Mouse (Mus musculus): ENCODE measurements around the gene Slit3. TPM values are rescaled to one million over a fixed set of nuclear protein-coding genes. Genes with fewer than 3 reads are reported as not detected.

The Slit3 gene
- polyA plus RNA-seq, 1 experiment from 2014 or later = 14.3 TPM

- Histone ChIP-seq H3K27ac (no peak overlapping the region), H3K4me1 (replicated peaks; ENCODE audit: control insufficient read depth, insufficient read depth, low read length) (peaks cover 29% of the 10 kb centered on the region), H3K4me3 (replicated peaks; ENCODE audit: low read length) (no peak overlapping the region), H3K9me3 (ENCODE audit: control insufficient read depth, low read length) (no peaks in the 10 kb centered on the region), H3K36me3 (replicated peaks; ENCODE audit: control insufficient read depth, insufficient read depth) (no peaks in the 10 kb centered on the region), H3K4me2 (replicated peaks) (peak overlapping the region; percentile 28), H3K9ac (no peak overlapping the region), H3K27me3 (ENCODE audit: control insufficient read depth, insufficient read depth, low read length) (0 out of 2 replicates have a peak, but pooled peaks cover 4% of the 10 kb centered on the region)
- DNase-seq (ENCODE audit: low spot score) = peak; percentile 48
- ATAC-seq (ENCODE audit: low FRiP score) = peak; percentile 34; the same call in 1 of the 2 replicates
- 21% methylated on average over 10 of the region's 10 CpGs for WGBS
These were observed 82.6 kb downstream of the Slit3 start for GRCm38 (mm10) chr11:35203673-35204072.

DNA sequence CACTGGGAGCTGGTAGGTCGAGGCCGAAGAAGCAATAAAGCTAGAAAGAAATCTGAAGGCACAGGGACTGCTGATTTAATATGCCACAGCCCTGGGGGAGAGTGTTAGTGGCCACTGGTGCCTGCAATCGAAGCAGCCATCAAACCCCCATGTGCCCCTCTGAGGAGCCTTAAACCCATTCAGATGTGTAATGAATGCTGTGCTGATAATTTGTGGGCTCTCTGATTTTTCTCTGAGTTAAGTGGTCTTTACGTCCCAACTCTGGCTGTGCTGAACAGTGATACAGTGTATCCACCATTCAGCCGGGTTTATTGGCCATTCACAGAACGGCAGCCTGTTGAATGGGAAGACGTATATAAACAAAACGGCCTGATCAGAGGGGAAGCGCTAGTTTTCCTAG is 83.1 kb downstream of the Slit3 start:
- Histone ChIP-seq H3K4me2 (replicated peaks) (peak overlapping the region; percentile 28), H3K4me3 (replicated peaks; ENCODE audit: low read length) (no peak overlapping the region), H3K4me1 (replicated peaks; ENCODE audit: control insufficient read depth, insufficient read depth, low read length) (peaks cover 29% of the 10 kb centered on the region), H3K27ac (no peak overlapping the region), H3K36me3 (replicated peaks; ENCODE audit: control insufficient read depth, insufficient read depth) (no peaks in the 10 kb centered on the region), H3K9ac (no peak overlapping the region), H3K27me3 (ENCODE audit: control insufficient read depth, insufficient read depth, low read length) (0 out of 2 replicates have a peak, but pooled peaks cover 4% of the 10 kb centered on the region), H3K9me3 (ENCODE audit: control insufficient read depth, low read length) (no peaks in the 10 kb centered on the region)
- DNase-seq (ENCODE audit: low spot score) (no peak), ATAC-seq (ENCODE audit: low FRiP score) (peak; percentile 65; the same call in 1 of the 2 replicates)
- WGBS = 32% methylated on average over 9 of the region's 9 CpGs

DNA sequence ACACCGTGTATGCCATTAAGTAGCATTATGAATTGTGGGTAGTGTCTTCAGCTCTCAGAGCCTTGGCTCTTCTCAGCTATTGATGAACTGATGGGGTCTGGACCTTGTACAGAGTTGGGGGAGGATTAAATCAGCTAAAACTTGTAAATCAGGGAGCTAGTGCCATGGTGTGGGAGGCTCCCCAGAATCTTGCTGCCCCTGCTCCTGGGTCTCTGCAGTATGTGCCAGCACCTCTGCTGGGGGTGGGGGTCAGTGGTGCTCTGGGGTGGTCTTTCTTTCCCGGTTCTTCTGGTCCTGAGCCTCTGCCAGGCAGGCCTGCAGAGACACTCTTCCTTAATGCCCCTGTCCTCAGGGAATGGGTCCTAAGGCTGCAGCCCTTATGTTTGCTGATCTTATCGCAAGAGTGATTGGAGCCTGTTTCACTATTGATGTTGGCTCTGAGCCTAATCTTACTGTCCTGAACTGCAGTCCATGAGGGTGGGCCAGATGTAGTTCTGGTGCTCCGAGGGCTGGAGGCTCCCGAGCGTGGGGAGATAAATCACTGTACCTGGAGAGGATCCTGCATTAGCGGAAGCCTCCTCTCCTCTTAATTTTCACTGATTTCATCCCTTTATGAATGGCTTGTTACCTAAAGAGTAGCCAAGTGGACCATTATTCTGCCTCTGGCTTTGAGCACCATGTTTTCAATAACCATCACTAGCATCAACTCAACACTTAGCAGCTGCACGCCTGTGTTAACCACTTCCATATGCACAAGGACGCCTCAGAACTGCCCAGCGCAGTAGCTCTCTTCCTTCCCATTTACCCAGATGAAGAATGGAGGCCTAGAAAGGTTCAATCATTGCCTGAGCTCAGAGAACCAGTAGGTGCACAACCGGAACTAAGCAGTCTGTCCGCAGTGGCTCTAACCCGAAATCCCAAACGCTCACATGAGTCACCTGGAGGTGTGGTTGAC is 90.0 kb downstream of the Slit3 start:
- Histone ChIP-seq H3K4me2 (replicated peaks) (no peak overlapping the region), H3K4me1 (replicated peaks; ENCODE audit: control insufficient read depth, insufficient read depth, low read length) (no peaks in the 10 kb centered on the region), H3K4me3 (replicated peaks; ENCODE audit: low read length) (no peak overlapping the region), H3K36me3 (replicated peaks; ENCODE audit: control insufficient read depth, insufficient read depth) (no peaks in the 10 kb centered on the region), H3K27ac (no peak overlapping the region), H3K27me3 (ENCODE audit: control insufficient read depth, insufficient read depth, low read length) (no peaks in the 10 kb centered on the region), H3K9ac (no peak overlapping the region), H3K9me3 (ENCODE audit: control insufficient read depth, low read length) (no peaks in the 10 kb centered on the region)
- DNase-seq (ENCODE audit: low spot score) (no peak), ATAC-seq (ENCODE audit: low FRiP score) (no peak)
- 82% methylated on average over 14 of the region's 14 CpGs for WGBS

- Histone ChIP-seq H3K9ac (no peak overlapping the region), H3K4me3 (replicated peaks; ENCODE audit: low read length) (no peak overlapping the region), H3K27me3 (ENCODE audit: control insufficient read depth, insufficient read depth, low read length) (no peaks in the 10 kb centered on the region), H3K9me3 (ENCODE audit: control insufficient read depth, low read length) (no peaks in the 10 kb centered on the region), H3K4me2 (replicated peaks) (no peak overlapping the region), H3K4me1 (replicated peaks; ENCODE audit: control insufficient read depth, insufficient read depth, low read length) (0 out of 2 replicates have a peak, but pooled peaks cover 4% of the 10 kb centered on the region), H3K36me3 (replicated peaks; ENCODE audit: control insufficient read depth, insufficient read depth) (no peaks in the 10 kb centered on the region), H3K27ac (no peak overlapping the region)
- no peak for DNase-seq (ENCODE audit: low spot score)
- WGBS = 15% methylated on average over 4 of the region's 4 CpGs
- no peak for ATAC-seq (ENCODE audit: low FRiP score)
These were observed 103.0 kb downstream of the Slit3 start for GRCm38 (mm10) chr11:35224025-35224424.

DNA sequence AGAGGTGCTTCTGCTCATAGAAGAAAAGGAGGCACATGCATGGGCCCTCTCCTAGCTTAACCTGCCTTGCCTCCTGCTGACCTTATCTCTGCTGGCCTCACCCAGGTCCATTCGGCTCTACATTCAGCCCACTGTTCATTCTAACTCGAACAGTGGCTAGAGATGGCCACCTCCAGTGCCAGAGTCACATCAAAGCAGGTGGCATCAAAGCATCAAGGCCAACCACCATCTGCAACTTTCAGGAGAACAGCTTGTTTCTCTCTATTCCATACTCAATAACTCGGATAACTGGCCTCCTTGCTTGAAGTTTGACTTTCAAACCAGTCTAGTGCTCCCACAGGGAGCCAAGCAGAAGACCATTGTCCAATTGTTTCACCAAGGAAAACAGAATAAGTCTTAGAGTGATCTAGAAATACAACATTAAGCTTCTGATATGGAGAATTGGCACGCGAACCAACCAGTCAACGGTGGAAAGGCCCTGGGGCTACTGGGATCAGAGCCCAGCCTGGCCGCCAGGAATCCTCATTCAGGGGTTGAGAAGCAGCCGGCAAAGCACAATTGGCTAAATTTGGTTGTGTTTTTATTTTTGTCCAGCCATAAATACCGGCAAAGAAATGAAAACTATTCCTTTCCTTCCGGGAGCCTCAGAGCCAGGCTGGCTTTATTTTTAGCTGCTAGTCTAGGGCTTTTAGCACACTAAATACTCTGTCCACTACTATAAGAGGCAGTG is 110.5 kb downstream of the Slit3 start:
- WGBS = 78% methylated on average over 10 of the region's 10 CpGs
- H3K9me3 ChIP-seq (ENCODE audit: control insufficient read depth, low read length) = no peaks in the 10 kb centered on the region
- no peaks in the 10 kb centered on the region for H3K36me3 ChIP-seq (replicated peaks; ENCODE audit: control insufficient read depth, insufficient read depth)
- no peaks in the 10 kb centered on the region for H3K4me1 ChIP-seq (replicated peaks; ENCODE audit: control insufficient read depth, insufficient read depth, low read length)
- ATAC-seq (ENCODE audit: low FRiP score) (no peak), DNase-seq (ENCODE audit: low spot score) (no peak)
- no peak overlapping the region for H3K9ac ChIP-seq
- H3K4me3 ChIP-seq (replicated peaks; ENCODE audit: low read length) = no peak overlapping the region
- H3K27me3 ChIP-seq (ENCODE audit: control insufficient read depth, insufficient read depth, low read length) = no peaks in the 10 kb centered on the region
- no peak overlapping the region for H3K4me2 ChIP-seq (replicated peaks)
- no peak overlapping the region for H3K27ac ChIP-seq

DNA sequence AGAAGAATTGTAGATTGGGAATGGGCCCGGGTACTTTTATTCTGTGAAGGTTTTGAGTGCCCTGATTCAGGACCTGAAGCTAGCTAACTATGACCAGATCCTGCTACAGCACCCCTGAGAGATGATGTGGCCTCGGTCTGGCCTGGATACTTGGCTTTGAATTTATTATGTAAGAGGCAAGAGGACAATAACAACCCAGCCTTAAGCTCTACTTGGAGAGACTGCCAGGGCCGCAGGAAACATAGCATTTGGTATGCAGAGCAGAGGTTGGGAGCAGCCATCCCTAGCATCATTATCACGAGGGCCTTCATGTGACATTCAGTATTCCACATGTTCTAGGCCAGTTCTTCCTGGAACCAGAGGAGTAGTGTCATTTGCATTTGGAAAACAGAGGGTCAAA is 111.3 kb downstream of the Slit3 start:
- no peaks in the 10 kb centered on the region for H3K36me3 ChIP-seq (replicated peaks; ENCODE audit: control insufficient read depth, insufficient read depth)
- DNase-seq (ENCODE audit: low spot score) (no peak), ATAC-seq (ENCODE audit: low FRiP score) (no peak)
- 85% methylated on average over 4 of the region's 4 CpGs for whole genome bisulfite sequencing
- H3K4me2 ChIP-seq (replicated peaks) = no peak overlapping the region
- no peaks in the 10 kb centered on the region for H3K9me3 ChIP-seq (ENCODE audit: control insufficient read depth, low read length)
- no peaks in the 10 kb centered on the region for H3K4me1 ChIP-seq (replicated peaks; ENCODE audit: control insufficient read depth, insufficient read depth, low read length)
- H3K9ac ChIP-seq = no peak overlapping the region
- no peak overlapping the region for H3K4me3 ChIP-seq (replicated peaks; ENCODE audit: low read length)
- H3K27ac ChIP-seq = no peak overlapping the region
- no peaks in the 10 kb centered on the region for H3K27me3 ChIP-seq (ENCODE audit: control insufficient read depth, insufficient read depth, low read length)

- 88% methylated on average over 7 of the region's 7 CpGs for WGBS
- Histone ChIP-seq H3K36me3 (replicated peaks; ENCODE audit: control insufficient read depth, insufficient read depth) (no peaks in the 10 kb centered on the region), H3K9ac (no peak overlapping the region), H3K4me1 (replicated peaks; ENCODE audit: control insufficient read depth, insufficient read depth, low read length) (no peaks in the 10 kb centered on the region), H3K27ac (no peak overlapping the region), H3K9me3 (ENCODE audit: control insufficient read depth, low read length) (no peaks in the 10 kb centered on the region), H3K4me3 (replicated peaks; ENCODE audit: low read length) (no peak overlapping the region), H3K4me2 (replicated peaks) (no peak overlapping the region), H3K27me3 (ENCODE audit: control insufficient read depth, insufficient read depth, low read length) (no peaks in the 10 kb centered on the region)
- DNase-seq (ENCODE audit: low spot score) (no peak), ATAC-seq (ENCODE audit: low FRiP score) (no peak)
These were observed 120.4 kb downstream of the Slit3 start for GRCm38 (mm10) chr11:35241379-35241778.

- Histone ChIP-seq H3K27ac (no peak overlapping the region), H3K4me2 (replicated peaks) (no peak overlapping the region), H3K27me3 (ENCODE audit: control insufficient read depth, insufficient read depth, low read length) (no peaks in the 10 kb centered on the region), H3K36me3 (replicated peaks; ENCODE audit: control insufficient read depth, insufficient read depth) (no peaks in the 10 kb centered on the region), H3K4me1 (replicated peaks; ENCODE audit: control insufficient read depth, insufficient read depth, low read length) (no peaks in the 10 kb centered on the region), H3K4me3 (replicated peaks; ENCODE audit: low read length) (no peak overlapping the region), H3K9ac (no peak overlapping the region), H3K9me3 (ENCODE audit: control insufficient read depth, low read length) (no peaks in the 10 kb centered on the region)
- ATAC-seq (ENCODE audit: low FRiP score) (no peak), DNase-seq (ENCODE audit: low spot score) (no peak)
- WGBS = 87% methylated on average over 9 of the region's 9 CpGs
These were observed 122.6 kb downstream of the Slit3 start for GRCm38 (mm10) chr11:35243597-35243996.

DNA sequence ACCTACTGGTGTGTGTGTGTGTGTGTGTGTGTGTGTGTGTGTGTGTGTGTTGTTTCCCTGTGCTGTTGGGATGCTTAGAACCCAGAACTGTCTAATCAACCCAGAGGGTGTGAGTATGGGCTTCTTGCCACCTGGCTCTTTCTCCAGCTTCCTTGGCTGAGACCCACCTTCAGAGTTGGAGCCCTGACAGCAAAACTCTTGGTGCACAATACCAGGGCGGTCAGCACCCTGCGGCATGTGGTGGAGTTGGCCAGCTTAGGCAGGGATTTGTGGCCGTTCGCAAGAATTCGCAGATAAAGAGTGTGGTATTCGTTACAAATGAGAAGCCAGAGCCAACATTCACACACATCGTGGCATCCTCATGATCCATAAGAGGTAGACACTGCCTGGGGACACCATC is 123.5 kb downstream of the Slit3 start:
- H3K36me3 ChIP-seq (replicated peaks; ENCODE audit: control insufficient read depth, insufficient read depth) = no peaks in the 10 kb centered on the region
- no peak overlapping the region for H3K27ac ChIP-seq
- H3K4me2 ChIP-seq (replicated peaks) = no peak overlapping the region
- H3K27me3 ChIP-seq (ENCODE audit: control insufficient read depth, insufficient read depth, low read length) = no peaks in the 10 kb centered on the region
- H3K9me3 ChIP-seq (ENCODE audit: control insufficient read depth, low read length) = no peaks in the 10 kb centered on the region
- no peak overlapping the region for H3K9ac ChIP-seq
- DNase-seq (ENCODE audit: low spot score) (no peak), ATAC-seq (ENCODE audit: low FRiP score) (no peak)
- H3K4me3 ChIP-seq (replicated peaks; ENCODE audit: low read length) = no peak overlapping the region
- 85% methylated on average over 7 of the region's 7 CpGs for WGBS
- no peaks in the 10 kb centered on the region for H3K4me1 ChIP-seq (replicated peaks; ENCODE audit: control insufficient read depth, insufficient read depth, low read length)

Data from hindbrain, embryonic 14.5 days (tissue).